ENCODE assay signal across 12 mouse cellular contexts in the genomic region with DNA sequence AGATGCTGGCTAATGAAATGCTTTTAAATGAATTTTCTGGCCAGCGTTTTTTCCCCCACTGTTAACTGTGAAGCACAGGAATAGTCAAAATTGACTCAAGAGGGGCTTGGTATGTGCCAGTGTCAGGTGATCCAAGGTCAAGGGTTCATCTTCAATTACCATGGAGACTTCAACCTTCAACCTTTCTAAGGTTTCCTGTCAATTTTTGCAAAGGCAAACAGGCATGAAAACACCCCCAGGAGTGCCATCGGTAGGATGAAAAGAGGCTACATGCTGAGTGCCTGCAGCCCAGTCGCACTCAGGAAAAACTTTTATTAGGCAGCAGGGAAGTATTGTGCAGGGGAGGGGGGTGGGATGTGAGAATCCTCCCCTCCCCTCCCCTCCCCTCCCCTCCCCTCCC. TPM values are rescaled to one million over a fixed set of nuclear protein-coding genes. Genes with fewer than 3 reads are reported as not detected.
DNase-seq lines count a peak whose midpoint lies in the region; ATAC-seq and TF ChIP-seq lines count a peak whose summit lies in the region.
"Had no signal": no experiment of that assay in that cellular context is flagged by ENCODE, and none has a peak within 500 bp of the region (broad histone marks: within the 10 kb centered on the region; RNA-seq: fewer than 3 reads in every experiment).

No protein-coding gene starts in this region.

- no peak overlapping the region for H3K9ac ChIP-seq in heart, adult 2 months (ENCODE audit: low read depth, low read length)
- no peak overlapping the region for H3K9ac ChIP-seq in kidney, embryonic 14.5 days (ENCODE audit: low read depth, low read length)
- H3K9ac ChIP-seq in limb, embryonic 12.5 days (replicated peaks): no peak overlapping the region
- H3K9ac ChIP-seq: forebrain, postnatal 0 days; hindbrain, embryonic 12.5 days had no signal

- H3K36me3 ChIP-seq in heart, adult 2 months (ENCODE audit: control insufficient read depth, insufficient read depth, low read length): no peaks in the 10 kb centered on the region
- no peaks in the 10 kb centered on the region for H3K36me3 ChIP-seq in kidney, embryonic 14.5 days (ENCODE audit: control insufficient read depth, insufficient read depth, low read length)
- H3K36me3 ChIP-seq in limb, embryonic 12.5 days: no peaks in the 10 kb centered on the region
- H3K36me3 ChIP-seq: hindbrain, embryonic 12.5 days had no signal

- no peak for ATAC-seq in kidney, embryonic 14.5 days (ENCODE audit: low FRiP score, low TSS enrichment)
- ATAC-seq in limb, embryonic 12.5 days (ENCODE audit: insufficient number of reproducible peaks, insufficient read depth, low FRiP score, low TSS enrichment, low read depth): no peak
- ATAC-seq: forebrain, postnatal 0 days had no signal

- H3K4me1 ChIP-seq in heart, adult 2 months (ENCODE audit: control insufficient read depth, insufficient read depth, low read length): no peaks in the 10 kb centered on the region
- H3K4me1 ChIP-seq in kidney, embryonic 14.5 days (ENCODE audit: control insufficient read depth, insufficient read depth, low read length): peaks cover 19% of the 10 kb centered on the region; the same call in 1 of the 2 replicates
- peaks cover 28% of the 10 kb centered on the region for H3K4me1 ChIP-seq in limb, embryonic 12.5 days (replicated peaks)

- TF ChIP-seq POLR2A in heart, adult 2 months (IDR thresholded peaks at IDR 0.05; ENCODE audit: insufficient read depth, low read depth, low read length): no peak

- no peak overlapping the region for H3K4me2 ChIP-seq in kidney, embryonic 14.5 days (replicated peaks; ENCODE audit: low read depth, low read length)
- no peak overlapping the region for H3K4me2 ChIP-seq in limb, embryonic 12.5 days
- H3K4me2 ChIP-seq: hindbrain, embryonic 12.5 days had no signal

- WGBS in heart, adult 2 months: 51% methylated on average over 3 of the region's 3 CpGs
- whole genome bisulfite sequencing in kidney, embryonic 14.5 days: 17% methylated on average over 3 of the region's 3 CpGs
- 15% methylated on average over 3 of the region's 3 CpGs for WGBS in limb, embryonic 12.5 days

- H3K27me3 ChIP-seq in heart, adult 2 months (ENCODE audit: control insufficient read depth, insufficient read depth, low read length): no peaks in the 10 kb centered on the region
- H3K27me3 ChIP-seq in kidney, embryonic 14.5 days (ENCODE audit: control insufficient read depth, insufficient read depth, low read length): no peaks in the 10 kb centered on the region
- H3K27me3 ChIP-seq in limb, embryonic 12.5 days: no peaks in the 10 kb centered on the region
- H3K27me3 ChIP-seq: hindbrain, embryonic 12.5 days had no signal

- H3K79me2 ChIP-seq in heart, adult 2 months (replicated peaks; ENCODE audit: control insufficient read depth, insufficient read depth, low read length): no peaks in the 10 kb centered on the region

- peak; percentile 61 for DNase-seq in heart, adult 11 months
- DNase-seq in heart, adult 2 months: no peak
- DNase-seq in kidney, adult 8-10 months: peak; percentile 63 to 73
- DNase-seq in R1 (ENCODE audit: low read depth, low spot score): peak; percentile 87
- no peak for DNase-seq in natural killer cell, adult 2 months (ENCODE audit: low spot score in 2 of 2)
- no peak for DNase-seq in cerebellum, postnatal 10 days
- DNase-seq: forebrain, postnatal 0 days; spleen, adult 18-20 months; thymus, postnatal 14 days had no signal

- no peak overlapping the region for H3K27ac ChIP-seq in heart, adult 2 months
- no peak overlapping the region for H3K27ac ChIP-seq in kidney, embryonic 14.5 days (ENCODE audit: low read depth, low read length)
- H3K27ac ChIP-seq in limb, embryonic 12.5 days: peak overlapping the region; percentile 73; the same call in 1 of the 2 replicates
- H3K27ac ChIP-seq: hindbrain, embryonic 12.5 days had no signal

- no peaks in the 10 kb centered on the region for H3K9me3 ChIP-seq in kidney, embryonic 14.5 days (ENCODE audit: control insufficient read depth, low read length)
- no peaks in the 10 kb centered on the region for H3K9me3 ChIP-seq in limb, embryonic 12.5 days
- H3K9me3 ChIP-seq: hindbrain, embryonic 12.5 days had no signal

- no peak for TF ChIP-seq CTCF in heart, adult 2 months (IDR thresholded peaks at IDR 0.05)

- intact Hi-C loops in heart, adult 2 months (cut with DNase I): no loop called here

- H3K4me3 ChIP-seq in heart, adult 2 months: no peak overlapping the region
- no peak overlapping the region for H3K4me3 ChIP-seq in kidney, embryonic 14.5 days (ENCODE audit: low read length)
- no peak overlapping the region for H3K4me3 ChIP-seq in limb, embryonic 12.5 days (replicated peaks)
- H3K4me3 ChIP-seq: hindbrain, embryonic 12.5 days had no signal

- TF ChIP-seq EP300 in heart, adult 2 months (IDR thresholded peaks at IDR 0.05; ENCODE audit: insufficient read depth, low read depth, low read length): no peak

RNA-seq across cellular contexts. Expression of a gene that starts 12.0 kb away (rescaled TPM):
- 1 to 10 TPM in 1 of 2 experiments, under 1 TPM in 1; 0.91 to 1.3 TPM for total RNA-seq in heart, adult 2 months (2021)
- polyA plus RNA-seq in heart, adult 2 months (2012; rRNA removed): 2.3 and 4.4 TPM in 2 replicates
- polyA plus RNA-seq in kidney, embryonic 14.5 days (2014; fragmentation: Nextera tagmentation; extraction: Ambion mirVana): 7.1 and 8.4 TPM in 2 replicates
- polyA plus RNA-seq in limb, embryonic 12.5 days (2016; fragmentation: Nextera tagmentation; extraction: Ambion mirVana): 11.9 and 13.0 TPM in 2 replicates

Comparison
In these comparisons a context has a peak if more than half of its experiments do, and no peak if none do; other contexts are left out.
1. DNase-seq: peak in heart, adult 11 months (single experiment), kidney, adult 8-10 months (2 of 2) and R1 (single experiment); none in heart, adult 2 months (0 of 2), natural killer cell, adult 2 months (0 of 2) and cerebellum, postnatal 10 days (0 of 2).